Mouse (Mus musculus): ENCODE measurements around the gene Cbln1. TPM values are rescaled to one million over a fixed set of nuclear protein-coding genes. Genes with fewer than 3 reads are reported as not detected.

Gene Cbln1
- polyA plus RNA-seq, 1 experiment, result 0.12 TPM

DNA sequence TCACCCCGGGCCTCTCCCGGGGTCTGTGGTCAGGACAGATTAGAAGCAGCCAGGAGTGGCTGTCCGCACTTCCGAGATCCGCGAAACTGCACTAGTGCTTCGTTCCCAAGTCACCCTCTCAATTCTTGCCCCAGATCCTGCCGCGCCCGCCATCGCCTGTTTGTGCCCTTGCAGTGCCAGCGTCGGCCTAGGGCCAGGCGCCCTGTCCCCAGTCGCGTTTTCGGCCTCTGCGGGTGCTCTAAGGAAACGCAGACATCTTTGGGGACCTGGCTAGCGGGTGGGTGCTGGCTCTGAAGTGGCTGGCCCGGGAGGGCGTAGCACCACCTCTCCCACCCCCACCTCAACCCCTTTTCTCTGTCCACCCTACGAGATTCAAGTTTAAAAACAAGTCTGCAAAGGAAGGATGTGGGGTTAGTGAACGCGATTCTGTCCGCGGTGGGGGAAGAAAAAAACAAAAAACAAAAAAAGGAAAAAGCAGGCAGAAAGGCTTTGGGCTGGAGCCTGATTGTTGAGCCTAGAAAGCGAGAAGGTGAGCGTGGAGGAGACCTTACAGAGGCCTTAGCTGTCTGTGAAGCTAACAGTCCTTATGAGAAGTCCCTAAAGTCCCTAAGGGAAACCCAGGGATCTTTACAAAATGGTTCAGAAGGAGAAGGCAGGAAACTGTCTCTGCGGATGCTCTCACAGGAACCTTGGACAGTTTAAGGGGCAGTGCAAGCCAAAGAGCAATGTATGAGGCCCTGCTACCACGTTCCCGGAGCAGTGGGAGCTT lies 1.4 kb downstream of the Cbln1 start:
- WGBS, result 3% methylated on average over 32 of the region's 32 CpGs
- DNase-seq (ENCODE audit: low read depth, low spot score), result no peak

DNA sequence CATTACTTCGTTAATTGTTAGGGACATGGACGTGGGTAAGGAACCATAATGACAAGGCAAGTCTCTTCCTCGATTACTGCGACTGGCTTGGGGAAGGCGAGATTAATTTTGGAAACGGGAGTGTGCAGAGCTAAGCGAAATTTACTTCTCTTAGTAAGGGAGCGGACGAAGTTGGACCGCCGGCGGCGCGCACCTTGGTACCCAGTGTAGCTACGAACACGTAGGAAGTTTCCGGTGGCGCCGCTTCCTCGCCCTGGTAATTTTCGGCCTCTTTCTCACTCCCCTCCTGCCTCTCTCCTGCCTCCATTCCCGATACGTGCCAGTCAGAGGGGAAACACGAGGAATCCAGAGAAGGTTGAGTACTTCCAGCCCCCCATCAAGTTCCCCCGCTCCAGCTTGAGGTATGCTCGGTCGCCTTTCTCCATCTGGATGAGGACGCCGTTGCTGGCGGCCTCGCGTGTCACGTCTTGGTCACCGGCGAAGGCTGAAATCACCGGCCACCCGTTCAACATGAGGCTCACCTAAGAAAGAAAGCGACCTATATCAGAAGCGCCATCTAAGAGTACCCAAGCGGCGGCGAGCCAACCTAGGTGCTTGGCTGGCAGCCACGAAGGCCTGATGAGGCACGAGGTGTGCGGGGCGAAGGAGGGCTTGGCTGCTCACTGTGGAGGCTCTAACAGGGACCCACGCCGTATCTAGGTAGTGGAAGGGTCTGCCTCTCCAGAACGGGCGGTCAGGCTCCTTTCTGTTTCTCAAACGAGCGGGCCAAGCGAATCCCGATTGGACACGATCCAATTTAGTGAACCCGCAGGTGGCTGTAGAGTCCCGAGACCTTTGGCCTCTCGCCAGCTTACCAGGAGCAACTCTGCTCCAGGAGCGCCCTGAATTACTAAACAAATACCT lies 2.2 kb downstream of the Cbln1 start:
- DNase-seq (ENCODE audit: low read depth, low spot score), result no peak
- 3% methylated on average over 59 of the region's 59 CpGs for WGBS

DNA sequence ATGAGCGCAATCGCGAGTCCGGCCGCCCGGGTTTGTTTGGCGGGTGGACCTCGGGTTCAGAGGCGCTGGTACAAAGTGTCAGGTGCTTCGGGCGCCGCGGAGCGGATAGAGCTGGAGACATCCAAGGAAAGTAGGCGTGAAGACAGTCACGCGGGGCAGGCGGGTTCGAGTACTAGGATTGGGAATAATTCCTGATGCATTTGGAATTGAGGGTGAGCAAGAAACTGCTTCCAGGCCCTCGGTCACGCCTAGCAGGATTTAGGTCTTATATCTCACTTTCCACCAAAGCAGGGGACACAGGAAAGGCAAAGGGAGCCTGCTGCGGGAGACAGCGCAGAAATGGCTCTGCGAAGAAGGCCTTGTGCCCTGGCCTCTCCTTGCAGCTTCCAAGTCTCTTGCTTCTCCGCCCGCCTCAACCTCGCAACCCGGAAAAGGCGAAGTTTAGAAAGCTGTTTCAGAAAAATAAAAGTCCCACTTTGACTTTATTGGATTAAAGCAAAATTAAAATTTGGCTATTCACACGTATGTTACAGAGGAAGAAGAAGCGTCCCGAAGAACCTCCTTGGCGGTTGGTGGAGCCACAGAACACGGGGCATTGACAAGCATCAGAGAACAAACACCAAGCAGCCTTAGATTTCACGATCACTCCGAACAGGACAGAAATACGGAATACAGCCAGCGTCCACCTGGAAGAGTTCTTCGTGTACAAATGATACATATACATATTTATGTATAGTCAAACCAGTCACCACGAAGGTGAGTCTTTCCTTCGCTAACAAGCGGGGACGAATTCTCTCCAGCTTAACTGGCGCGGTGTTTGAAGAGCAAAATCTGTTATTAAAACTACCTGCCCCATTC lies 3.2 kb downstream of the Cbln1 start:
- DNase-seq (ENCODE audit: low read depth, low spot score), result no peak
- 6% methylated on average over 45 of the region's 45 CpGs for WGBS

DNA sequence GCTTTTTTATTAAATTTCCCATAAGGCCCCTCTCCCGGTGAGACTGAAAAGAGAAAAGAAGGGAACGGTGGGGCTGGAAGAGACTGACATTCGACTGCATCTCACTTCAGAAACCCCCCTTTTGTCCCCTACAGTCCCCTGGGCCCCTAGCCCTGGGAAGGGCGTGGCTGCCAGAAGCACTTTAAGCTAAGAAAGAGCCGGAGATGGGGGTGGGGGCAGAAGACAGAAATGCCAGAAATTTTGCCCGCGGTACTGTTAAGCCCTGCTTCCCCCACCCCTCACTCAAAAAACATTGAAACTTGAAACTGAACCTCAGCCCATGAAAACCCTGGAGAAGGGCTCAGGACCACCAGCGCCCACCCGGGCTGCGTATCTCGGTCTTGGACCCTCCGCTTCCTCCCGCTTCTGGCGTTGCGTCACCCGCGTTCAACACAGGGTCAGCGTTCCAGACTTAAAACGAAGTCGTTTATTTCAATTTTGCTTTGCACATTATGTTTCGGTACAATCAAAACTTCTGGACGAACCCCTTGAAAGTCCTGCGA lies 3.9 kb downstream of the Cbln1 start:
- WGBS, result 5% methylated on average over 23 of the region's 23 CpGs
- no peak for DNase-seq (ENCODE audit: low read depth, low spot score)

DNA sequence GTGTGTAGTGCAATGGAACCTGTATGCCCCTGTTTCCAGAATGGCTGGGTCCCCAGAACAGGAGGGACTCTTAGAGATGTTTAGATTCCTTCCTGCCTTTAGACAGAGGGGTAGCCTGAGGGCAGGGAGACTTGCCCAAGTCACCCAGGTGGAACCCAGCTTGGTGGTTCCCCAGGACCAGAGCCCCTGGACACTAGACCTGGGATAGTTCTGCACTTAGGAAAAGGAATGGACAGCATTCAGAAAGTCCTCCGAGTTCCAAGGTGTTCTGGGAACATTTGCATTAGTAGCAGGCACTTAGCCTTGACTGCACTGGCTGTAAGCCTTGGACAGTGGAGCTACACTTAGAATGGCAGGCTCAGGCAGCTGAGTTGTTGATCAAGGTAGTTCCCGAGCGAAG lies 4.5 kb downstream of the Cbln1 start:
- no peak for DNase-seq (ENCODE audit: low read depth, low spot score)
- 27% methylated on average over 3 of the region's 3 CpGs for WGBS

DNA sequence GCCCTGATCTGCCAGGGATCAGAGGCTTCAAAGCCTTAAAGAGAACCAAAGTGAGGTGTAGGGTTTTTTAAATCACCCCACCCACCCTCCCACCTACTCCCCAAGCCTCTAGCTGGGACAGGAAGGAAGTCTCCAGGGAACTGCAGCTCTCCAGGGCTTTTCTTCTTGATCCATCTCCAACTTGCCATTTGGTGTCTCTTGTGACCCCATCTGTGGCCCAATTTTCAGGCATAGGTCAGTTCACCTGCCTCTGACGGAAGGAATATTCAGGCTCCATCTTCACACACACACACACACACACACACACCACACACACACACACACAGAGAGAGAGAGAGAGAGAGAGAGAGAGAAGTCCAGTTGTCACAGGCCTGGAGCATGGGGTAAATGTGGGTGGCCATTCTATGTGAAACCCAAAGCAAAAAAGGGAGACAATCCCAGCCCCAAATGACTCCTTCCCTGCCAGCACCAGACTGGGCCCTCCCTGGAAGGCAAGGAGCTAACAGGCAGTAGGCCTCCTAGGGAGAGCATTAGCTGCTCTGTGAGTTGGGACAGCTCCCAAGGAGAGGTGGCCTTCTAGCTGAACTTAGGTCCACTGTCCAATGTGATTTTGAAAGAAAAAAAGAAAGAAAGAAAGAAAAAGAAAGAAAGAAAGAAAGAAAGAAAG lies 5.3 kb downstream of the Cbln1 start:
- WGBS, result 86% methylated on average over 1 of the region's 1 CpGs
- no peak for DNase-seq (ENCODE audit: low read depth, low spot score)

DNA sequence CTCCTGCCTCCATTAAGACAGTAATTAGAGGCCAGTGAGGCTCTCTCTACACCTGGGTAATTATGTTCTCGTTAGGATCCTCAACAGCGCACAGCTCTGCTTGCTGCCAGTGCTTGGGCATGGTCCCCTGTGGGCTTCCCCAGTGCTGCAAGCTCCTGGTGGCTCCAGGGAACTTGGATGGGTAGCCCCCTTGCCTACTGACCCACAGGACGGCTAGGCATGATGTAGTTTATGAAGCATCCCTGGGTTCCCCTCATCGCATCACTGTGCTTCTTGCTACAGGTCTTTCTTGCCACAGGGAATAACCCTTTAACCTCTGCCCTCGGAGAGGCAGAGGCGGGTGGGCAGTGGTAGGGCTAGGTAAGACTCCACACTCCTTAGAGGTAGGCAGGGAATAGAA lies 6.1 kb downstream of the Cbln1 start:
- DNase-seq (ENCODE audit: low read depth, low spot score), result no peak
- WGBS, result 40% methylated on average over 6 of the region's 6 CpGs

DNA sequence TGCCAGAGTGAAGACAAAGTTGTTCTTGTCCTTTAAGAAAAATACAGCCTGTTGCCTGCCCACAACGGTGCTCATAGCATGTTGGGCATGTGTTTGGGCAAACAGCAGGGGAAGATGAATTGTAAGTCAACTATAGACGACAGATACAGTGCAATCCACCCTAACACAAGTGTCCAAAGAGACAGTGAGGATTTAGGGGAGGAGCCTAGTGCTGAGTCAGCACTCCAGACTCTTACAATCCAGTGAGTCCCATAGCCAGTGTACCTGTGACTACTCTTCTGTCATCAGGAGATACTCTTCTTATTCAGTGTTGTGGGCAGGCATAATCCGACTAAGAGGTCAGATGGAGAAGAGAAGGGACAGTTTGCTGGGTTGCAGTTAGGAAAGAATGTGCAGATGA lies 8.0 kb downstream of the Cbln1 start:
- no peak for DNase-seq (ENCODE audit: low read depth, low spot score)
- 79% methylated on average over 3 of the region's 3 CpGs for WGBS

DNA sequence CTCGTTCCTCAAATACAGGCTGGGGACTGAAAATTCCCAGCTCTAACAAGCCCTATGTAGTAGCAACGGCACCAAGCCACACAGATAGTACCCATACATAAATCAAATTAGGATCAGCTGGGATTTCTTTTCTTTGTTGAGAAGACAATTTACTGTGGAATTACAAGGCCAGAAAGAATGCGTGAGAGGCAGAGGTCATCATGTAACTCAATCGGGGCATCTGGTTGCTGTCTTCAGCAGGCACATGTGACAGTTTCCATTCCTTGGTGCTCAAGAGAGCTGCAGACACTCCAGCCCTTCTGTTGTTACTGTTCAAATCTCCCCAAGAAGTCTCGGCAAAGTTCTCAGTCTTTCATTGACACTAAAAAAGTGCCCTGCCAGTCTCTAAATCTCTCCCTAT lies 10.6 kb downstream of the Cbln1 start:
- DNase-seq (ENCODE audit: low read depth, low spot score), result no peak
- 39% methylated on average over 5 of the region's 5 CpGs for WGBS

DNA sequence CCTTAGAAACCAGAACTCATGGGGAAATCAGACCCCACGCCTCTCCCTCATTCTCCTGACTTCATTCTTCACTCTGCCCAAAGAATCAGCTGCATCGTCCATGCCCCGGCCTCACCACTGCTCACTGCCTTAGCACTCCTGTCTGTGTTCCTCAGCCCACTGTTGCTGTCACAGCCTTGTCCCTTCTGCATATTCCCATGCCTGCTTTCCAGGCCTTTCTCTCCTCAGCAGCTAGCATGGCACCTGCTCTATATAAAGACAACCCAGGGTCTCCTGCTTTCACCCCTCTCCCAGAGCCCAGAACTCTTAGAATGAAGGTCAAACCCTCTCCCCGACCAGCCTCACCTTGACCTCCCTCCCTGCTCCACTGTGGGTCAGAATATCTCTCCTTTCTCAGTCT lies 15.5 kb downstream of the Cbln1 start:
- WGBS, result 79% methylated on average over 4 of the region's 4 CpGs
- no peak for DNase-seq (ENCODE audit: low read depth, low spot score)

DNA sequence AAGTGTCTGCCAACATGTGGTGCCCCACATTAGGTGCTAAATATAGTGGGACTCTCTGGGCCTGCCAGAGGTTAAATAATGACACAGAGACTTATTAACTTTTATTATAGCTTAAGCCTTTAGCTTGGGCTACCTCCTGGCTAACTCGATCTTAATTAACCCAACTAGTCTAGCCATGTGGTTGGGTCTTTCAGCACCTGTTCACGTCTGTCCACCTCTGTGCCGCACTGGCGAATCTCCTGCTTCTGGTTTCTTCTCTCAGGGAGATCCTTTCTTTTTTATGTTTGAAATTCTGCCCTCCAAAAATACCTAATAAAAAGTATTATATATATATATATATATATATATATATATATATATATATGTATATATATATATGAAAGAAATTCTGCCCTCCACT lies 19.6 kb downstream of the Cbln1 start:
- no peak for DNase-seq (ENCODE audit: low read depth, low spot score)
- 80% methylated on average over 4 of the region's 4 CpGs for WGBS

DNA sequence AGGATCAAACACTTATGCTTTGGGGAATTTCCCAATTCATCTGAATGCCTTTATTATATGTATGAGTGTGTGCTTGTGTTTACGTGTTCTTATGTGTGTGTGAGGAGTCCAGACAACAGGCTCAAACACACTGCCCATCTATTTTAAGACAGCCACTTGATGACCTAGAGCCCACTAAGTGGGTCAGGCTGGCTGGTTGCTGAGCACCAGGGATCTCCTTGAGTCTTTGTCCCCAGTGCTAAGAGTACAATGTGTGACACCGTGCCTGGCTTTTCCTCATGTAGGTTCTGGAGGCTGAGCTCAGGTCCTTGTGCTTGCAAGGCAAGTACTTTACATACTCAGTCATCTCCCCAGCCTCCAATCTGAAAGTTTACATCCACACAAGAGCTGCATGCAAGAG lies 20.7 kb downstream of the Cbln1 start:
- no peak for DNase-seq (ENCODE audit: low read depth, low spot score)
- 77% methylated on average over 2 of the region's 2 CpGs for WGBS

DNA sequence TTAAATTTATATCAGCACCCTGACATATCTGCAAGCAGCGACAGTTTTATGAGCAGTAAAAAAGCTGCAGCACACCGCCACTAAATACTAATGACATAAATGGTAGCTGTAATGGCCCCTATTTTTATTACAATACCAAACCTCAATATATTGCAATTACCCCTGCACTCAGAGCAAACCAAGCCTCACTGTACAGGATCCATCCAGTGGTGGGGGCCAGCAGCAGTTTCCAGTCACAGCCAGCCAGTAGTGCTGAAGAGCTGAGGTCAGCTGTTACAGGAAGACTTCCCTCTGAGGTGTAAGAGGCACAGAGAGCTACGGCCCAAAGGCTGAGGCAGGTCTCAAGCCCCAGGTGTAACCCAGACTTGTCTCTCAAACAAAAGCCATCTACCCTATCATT lies 37.8 kb downstream of the Cbln1 start:
- no peak for DNase-seq (ENCODE audit: low read depth, low spot score)
- WGBS, result 18% methylated on average over 3 of the region's 3 CpGs

DNA sequence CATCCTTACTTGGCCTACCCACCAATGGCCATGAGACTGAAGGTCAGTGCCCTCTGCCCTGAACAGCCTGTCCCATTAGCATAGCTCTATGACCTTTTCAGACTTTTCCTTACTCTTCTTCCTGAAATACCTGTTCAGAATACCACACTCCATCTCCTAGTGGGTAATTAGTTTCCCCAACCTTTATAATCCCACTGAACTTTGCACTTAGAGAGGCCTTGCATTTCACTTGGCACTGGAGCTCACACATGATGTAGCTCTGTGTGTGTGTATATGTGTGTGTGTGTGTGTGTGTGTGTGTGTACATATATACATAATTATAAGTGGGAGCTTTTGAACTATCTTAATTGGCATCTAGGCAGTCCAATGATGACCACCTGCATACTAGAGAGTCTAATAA lies 45.2 kb downstream of the Cbln1 start:
- no peak for DNase-seq (ENCODE audit: low read depth, low spot score)

DNA sequence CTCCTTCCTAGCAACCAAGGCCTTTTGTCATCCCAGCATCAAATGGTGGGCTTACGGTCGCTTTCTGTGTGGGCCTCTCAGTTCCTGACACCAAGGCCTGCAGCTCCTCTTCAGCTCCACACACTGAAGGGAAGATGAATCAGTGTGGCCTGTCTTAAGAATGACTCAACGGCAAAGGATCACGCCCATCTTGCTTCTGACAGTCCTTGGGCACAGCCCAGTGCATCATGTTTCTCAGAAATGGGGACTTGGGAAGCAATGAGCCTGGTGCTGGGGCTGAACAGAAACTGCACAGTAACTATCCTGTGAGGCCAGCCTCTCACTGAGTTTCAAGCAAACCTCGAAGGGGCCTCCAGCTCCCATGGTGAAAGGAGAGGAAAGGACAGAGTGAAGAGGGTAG lies 47.7 kb downstream of the Cbln1 start:
- 66% methylated on average over 5 of the region's 5 CpGs for WGBS

DNA sequence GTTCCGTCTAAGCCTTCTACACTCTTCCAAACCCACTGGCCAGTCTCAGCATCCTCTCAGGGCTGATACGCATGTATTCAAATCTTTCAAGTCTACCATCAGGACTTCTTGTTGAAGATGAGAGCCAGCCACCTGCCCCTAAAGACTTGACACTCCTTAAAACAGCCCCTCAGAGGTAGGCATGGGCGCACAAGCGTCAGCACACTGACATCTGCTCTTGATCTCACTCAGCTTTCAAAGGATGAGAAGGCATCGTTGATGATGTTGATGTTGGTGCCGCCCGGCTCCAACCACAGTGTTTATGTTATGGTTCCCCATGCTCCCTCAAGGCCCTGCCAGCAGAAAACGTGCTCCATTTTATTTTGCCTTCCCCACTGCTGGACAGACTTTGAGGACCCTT lies 50.7 kb downstream of the Cbln1 start:
- DNase-seq (ENCODE audit: low read depth, low spot score), result no peak
- WGBS, result 72% methylated on average over 8 of the region's 8 CpGs

More for the DNA sequence above, 47.7 kb downstream of the Cbln1 start:
- DNase-seq (ENCODE audit: low read depth, low spot score), result no peak
